Mouse (Mus musculus): ENCODE data around the gene Nlgn1. TPM values are rescaled to one million over a fixed set of nuclear protein-coding genes. Genes with fewer than 3 reads are reported as not detected.

Nlgn1 gene
- polyA plus RNA-seq, 1 experiment = 0.16 TPM

GRCm38 (mm10) chr3:26105528-26105927, 226.7 kb downstream of the Nlgn1 start:
- WGBS = 73% methylated on average over 3 of the region's 3 CpGs
- DNase-seq (ENCODE audit: low read depth, low spot score) = no peak

- WGBS = 50% methylated on average over 1 of the region's 1 CpGs
- DNase-seq (ENCODE audit: low read depth, low spot score) = no peak
Observed at GRCm38 (mm10) chr3:26102271-26102670, 230.0 kb downstream of the Nlgn1 start.

GRCm38 (mm10) chr3:26095551-26095950, 236.7 kb downstream of the Nlgn1 start:
- no peak for DNase-seq (ENCODE audit: low read depth, low spot score)

- no peak for DNase-seq (ENCODE audit: low read depth, low spot score)
Observed at GRCm38 (mm10) chr3:26069366-26069765, 262.9 kb downstream of the Nlgn1 start.

- WGBS = 74% methylated on average over 4 of the region's 4 CpGs
- DNase-seq (ENCODE audit: low read depth, low spot score) = no peak
Observed at GRCm38 (mm10) chr3:26050769-26051168, 281.5 kb downstream of the Nlgn1 start.

- 69% methylated on average over 2 of the region's 2 CpGs for WGBS
- no peak for DNase-seq (ENCODE audit: low read depth, low spot score)
Observed at GRCm38 (mm10) chr3:26042966-26043365, 289.3 kb downstream of the Nlgn1 start.

GRCm38 (mm10) chr3:26039696-26040095, 292.6 kb downstream of the Nlgn1 start:
- WGBS = 62% methylated on average over 2 of the region's 2 CpGs
- DNase-seq (ENCODE audit: low read depth, low spot score) = no peak

- WGBS = 78% methylated on average over 2 of the region's 2 CpGs
- DNase-seq (ENCODE audit: low read depth, low spot score) = no peak
Observed at GRCm38 (mm10) chr3:26026025-26026424, 306.2 kb downstream of the Nlgn1 start.

- no peak for DNase-seq (ENCODE audit: low read depth, low spot score)
- WGBS = 69% methylated on average over 5 of the region's 5 CpGs
Observed at GRCm38 (mm10) chr3:26023217-26023616, 309.0 kb downstream of the Nlgn1 start.

- DNase-seq (ENCODE audit: low read depth, low spot score) = no peak
- 78% methylated on average over 6 of the region's 6 CpGs for WGBS
Observed at GRCm38 (mm10) chr3:26021632-26022184, 310.6 kb downstream of the Nlgn1 start.

- 76% methylated on average over 4 of the region's 4 CpGs for WGBS
- DNase-seq (ENCODE audit: low read depth, low spot score) = no peak
Observed at GRCm38 (mm10) chr3:26011310-26012078, 320.8 kb downstream of the Nlgn1 start.

- 70% methylated on average over 7 of the region's 7 CpGs for WGBS
- no peak for DNase-seq (ENCODE audit: low read depth, low spot score)
Observed at GRCm38 (mm10) chr3:26002863-26003608, 329.2 kb downstream of the Nlgn1 start.

- 39% methylated on average over 2 of the region's 2 CpGs for WGBS
- no peak for DNase-seq (ENCODE audit: low read depth, low spot score)
Observed at GRCm38 (mm10) chr3:26002367-26002766, 329.9 kb downstream of the Nlgn1 start.

- DNase-seq (ENCODE audit: low read depth, low spot score) = no peak
- 75% methylated on average over 2 of the region's 2 CpGs for WGBS
Observed at GRCm38 (mm10) chr3:25967546-25967945, 364.7 kb downstream of the Nlgn1 start.

- 83% methylated on average over 3 of the region's 3 CpGs for WGBS
- no peak for DNase-seq (ENCODE audit: low read depth, low spot score)
Observed at GRCm38 (mm10) chr3:25964237-25964636, 368.0 kb downstream of the Nlgn1 start.

GRCm38 (mm10) chr3:25963568-25963967, 368.7 kb downstream of the Nlgn1 start:
- DNase-seq (ENCODE audit: low read depth, low spot score) = no peak
- WGBS = 50% methylated on average over 2 of the region's 2 CpGs

GRCm38 (mm10) chr3:25916535-25916934, 415.7 kb downstream of the Nlgn1 start:
- DNase-seq (ENCODE audit: low read depth, low spot score) = no peak
- 87% methylated on average over 5 of the region's 5 CpGs for WGBS

- no peak for DNase-seq (ENCODE audit: low read depth, low spot score)
- 73% methylated on average over 2 of the region's 2 CpGs for WGBS
Observed at GRCm38 (mm10) chr3:25914365-25915065, 417.7 kb downstream of the Nlgn1 start.

GRCm38 (mm10) chr3:25903140-25903809, 429.0 kb downstream of the Nlgn1 start:
- no peak for DNase-seq (ENCODE audit: low read depth, low spot score)
- WGBS = 79% methylated on average over 11 of the region's 11 CpGs

GRCm38 (mm10) chr3:25897456-25897855, 434.8 kb downstream of the Nlgn1 start:
- DNase-seq (ENCODE audit: low read depth, low spot score) = no peak
